Comparison of ENCODE assay signal across 10 mouse cellular contexts in the genomic region with DNA sequence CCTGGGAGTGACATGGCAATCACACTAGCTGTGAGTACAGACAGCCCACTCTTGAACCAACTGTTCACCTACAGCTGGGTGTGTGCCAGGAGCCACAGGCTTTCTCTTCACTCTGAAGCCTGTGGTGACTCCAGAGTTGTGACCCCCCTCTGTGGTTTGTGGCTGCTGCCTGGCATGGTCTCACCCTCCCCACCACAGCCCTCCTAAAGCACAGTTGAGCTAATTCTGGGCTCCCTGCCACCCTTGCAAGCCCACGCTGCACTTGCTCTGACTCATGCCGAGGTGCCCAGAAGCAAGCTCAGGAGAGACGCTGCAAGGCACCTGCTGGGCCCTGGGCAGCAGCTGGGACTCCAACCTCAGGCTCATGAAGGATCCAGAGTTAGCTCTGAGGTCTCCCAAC. TPM values are rescaled to one million over a fixed set of nuclear protein-coding genes. Genes with fewer than 3 reads are reported as not detected.
DNase-seq lines count a peak whose midpoint lies in the region; ATAC-seq and TF ChIP-seq lines count a peak whose summit lies in the region.
"Had no signal": no experiment of that assay in that cellular context is flagged by ENCODE, and none has a peak within 500 bp of the region (broad histone marks: within the 10 kb centered on the region; RNA-seq: fewer than 3 reads in every experiment).

No protein-coding gene starts in this region.

- ATAC-seq in hindbrain, embryonic 16.5 days, result 0 out of 2 replicates have a peak, but pooled peaks have one; percentile 50
- ATAC-seq in hindbrain, embryonic 13.5 days (ENCODE audit: low FRiP score), result no peak
- ATAC-seq in stomach, postnatal 0 days (ENCODE audit: low FRiP score, low TSS enrichment), result 0 out of 2 replicates have a peak, but pooled peaks have one; percentile 15
- ATAC-seq in kidney, embryonic 14.5 days (ENCODE audit: low FRiP score, low TSS enrichment), result no peak

- H3K9ac ChIP-seq in hindbrain, embryonic 16.5 days (ENCODE audit: low read depth, low read length), result no peak overlapping the region
- H3K9ac ChIP-seq in hindbrain, embryonic 13.5 days, result no peak overlapping the region
- H3K9ac ChIP-seq in stomach, postnatal 0 days (ENCODE audit: low read length), result no peak overlapping the region; the same call in 1 of the 2 replicates
- H3K9ac ChIP-seq in kidney, embryonic 14.5 days (ENCODE audit: low read depth, low read length), result no peak overlapping the region
- H3K9ac ChIP-seq: hindbrain, embryonic 15.5 days had no signal

- no peaks in the 10 kb centered on the region for H3K4me1 ChIP-seq in hindbrain, embryonic 16.5 days (ENCODE audit: control insufficient read depth, insufficient read depth, low read depth, low read length)
- peaks cover 10% of the 10 kb centered on the region for H3K4me1 ChIP-seq in hindbrain, embryonic 13.5 days (replicated peaks)
- 0 out of 2 replicates have a peak, but pooled peaks cover 2% of the 10 kb centered on the region for H3K4me1 ChIP-seq in stomach, postnatal 0 days (replicated peaks; ENCODE audit: control insufficient read depth, insufficient read depth)
- peaks cover 7% of the 10 kb centered on the region; the same call in 1 of the 2 replicates for H3K4me1 ChIP-seq in kidney, embryonic 14.5 days (ENCODE audit: control insufficient read depth, insufficient read depth, low read length)

- H3K27ac ChIP-seq in hindbrain, embryonic 16.5 days (ENCODE audit: low read depth, low read length), result no peak overlapping the region
- H3K27ac ChIP-seq in hindbrain, embryonic 13.5 days, result no peak overlapping the region
- H3K27ac ChIP-seq in stomach, postnatal 0 days (replicated peaks), result no peak overlapping the region
- H3K27ac ChIP-seq in kidney, embryonic 14.5 days (ENCODE audit: low read depth, low read length), result no peak overlapping the region
- H3K27ac ChIP-seq: hindbrain, embryonic 15.5 days; macrophage had no signal

- peak; percentile 37 for DNase-seq in cerebellum, adult 8-10 months
- DNase-seq in left cerebral cortex, adult 11 months (ENCODE audit: low spot score), result peak; percentile 76
- DNase-seq in stomach, postnatal 0 days (ENCODE audit: low spot score), result peak; percentile 52
- DNase-seq in kidney, adult 11 months, result no peak
- no peak for DNase-seq in liver

- H3K27me3 ChIP-seq in hindbrain, embryonic 16.5 days (replicated peaks; ENCODE audit: control insufficient read depth, insufficient read depth, low read length), result no peaks in the 10 kb centered on the region
- 0 out of 2 replicates have a peak, but pooled peaks cover 4% of the 10 kb centered on the region for H3K27me3 ChIP-seq in hindbrain, embryonic 13.5 days
- no peaks in the 10 kb centered on the region for H3K27me3 ChIP-seq in stomach, postnatal 0 days (ENCODE audit: control insufficient read depth, insufficient read depth, low read length)
- H3K27me3 ChIP-seq in kidney, embryonic 14.5 days (ENCODE audit: control insufficient read depth, insufficient read depth, low read length), result no peaks in the 10 kb centered on the region
- H3K27me3 ChIP-seq: hindbrain, embryonic 15.5 days had no signal

- no peak overlapping the region for H3K4me3 ChIP-seq in hindbrain, embryonic 16.5 days (ENCODE audit: low read length)
- H3K4me3 ChIP-seq in hindbrain, embryonic 13.5 days, result no peak overlapping the region
- H3K4me3 ChIP-seq in stomach, postnatal 0 days (ENCODE audit: low read depth, low read length), result no peak overlapping the region
- H3K4me3 ChIP-seq in kidney, embryonic 14.5 days (ENCODE audit: low read length), result no peak overlapping the region
- H3K4me3 ChIP-seq: hindbrain, embryonic 15.5 days had no signal

- no peak for TF ChIP-seq CTCF in stomach, postnatal 0 days (IDR thresholded peaks at IDR 0.05; ENCODE audit: low read depth)

- no peak overlapping the region for H3K4me2 ChIP-seq in hindbrain, embryonic 16.5 days (ENCODE audit: low read length)
- H3K4me2 ChIP-seq in hindbrain, embryonic 13.5 days, result no peak overlapping the region
- no peak overlapping the region for H3K4me2 ChIP-seq in stomach, postnatal 0 days (replicated peaks; ENCODE audit: low read depth)
- H3K4me2 ChIP-seq in kidney, embryonic 14.5 days (replicated peaks; ENCODE audit: low read depth, low read length), result no peak overlapping the region
- H3K4me2 ChIP-seq: hindbrain, embryonic 15.5 days had no signal

- H3K36me3 ChIP-seq in hindbrain, embryonic 16.5 days (ENCODE audit: control insufficient read depth, insufficient read depth, low read length), result no peaks in the 10 kb centered on the region
- no peaks in the 10 kb centered on the region for H3K36me3 ChIP-seq in hindbrain, embryonic 13.5 days
- H3K36me3 ChIP-seq in stomach, postnatal 0 days (ENCODE audit: control insufficient read depth, insufficient read depth, low read length), result no peaks in the 10 kb centered on the region
- no peaks in the 10 kb centered on the region for H3K36me3 ChIP-seq in kidney, embryonic 14.5 days (ENCODE audit: control insufficient read depth, insufficient read depth, low read length)
- H3K36me3 ChIP-seq: hindbrain, embryonic 15.5 days had no signal

- WGBS in hindbrain, embryonic 16.5 days, result 58% methylated on average over 3 of the region's 3 CpGs
- 83% methylated on average over 3 of the region's 3 CpGs for WGBS in hindbrain, embryonic 13.5 days
- WGBS in stomach, postnatal 0 days, result 39% methylated on average over 3 of the region's 3 CpGs
- WGBS in kidney, embryonic 14.5 days, result 90% methylated on average over 3 of the region's 3 CpGs

- no peak for TF ChIP-seq EP300 in stomach, postnatal 0 days (optimal IDR thresholded peaks at IDR 0.05)

- no peaks in the 10 kb centered on the region for H3K9me3 ChIP-seq in hindbrain, embryonic 16.5 days (ENCODE audit: control insufficient read depth, low read length)
- no peaks in the 10 kb centered on the region for H3K9me3 ChIP-seq in hindbrain, embryonic 13.5 days
- H3K9me3 ChIP-seq in stomach, postnatal 0 days (ENCODE audit: control insufficient read depth, low read length), result no peaks in the 10 kb centered on the region
- no peaks in the 10 kb centered on the region for H3K9me3 ChIP-seq in kidney, embryonic 14.5 days (ENCODE audit: control insufficient read depth, low read length)
- H3K9me3 ChIP-seq: hindbrain, embryonic 15.5 days had no signal

RNA-seq across cellular contexts. Expression of a gene that starts 23.0 kb away (rescaled TPM):
- polyA plus RNA-seq in hindbrain, embryonic 16.5 days (2015; fragmentation: Nextera tagmentation; extraction: Ambion mirVana), result 3.1 and 3.2 TPM in 2 replicates
- 1.6 and 1.7 TPM in 2 replicates for polyA plus RNA-seq in hindbrain, embryonic 13.5 days (2015; fragmentation: Nextera tagmentation; extraction: Ambion mirVana)
- 7.5 and 8.5 TPM in 2 replicates for polyA plus RNA-seq in stomach, postnatal 0 days (2015; fragmentation: Nextera tagmentation; extraction: Ambion mirVana)
- 1.1 and 1.6 TPM in 2 replicates for polyA plus RNA-seq in kidney, embryonic 14.5 days (2014; fragmentation: Nextera tagmentation; extraction: Ambion mirVana)
- polyA plus RNA-seq: macrophage had no signal

Comparison
In these comparisons a context has a peak if more than half of its experiments do, and no peak if none do; other contexts are left out.
1. ATAC-seq: peak in hindbrain, embryonic 16.5 days (single experiment) and stomach, postnatal 0 days (single experiment); none in hindbrain, embryonic 13.5 days (single experiment) and kidney, embryonic 14.5 days (single experiment).
2. DNase-seq: peak in cerebellum, adult 8-10 months (single experiment), left cerebral cortex, adult 11 months (single experiment) and stomach, postnatal 0 days (single experiment); none in kidney, adult 11 months (single experiment) and liver (single experiment).